Mouse (Mus musculus): ENCODE results near the gene Ajm1. TPM values are rescaled to one million over a fixed set of nuclear protein-coding genes. Genes with fewer than 3 reads are reported as not detected.

Gene Ajm1
- total RNA-seq, 2 experiments from 2014 or later = not detected

DNA sequence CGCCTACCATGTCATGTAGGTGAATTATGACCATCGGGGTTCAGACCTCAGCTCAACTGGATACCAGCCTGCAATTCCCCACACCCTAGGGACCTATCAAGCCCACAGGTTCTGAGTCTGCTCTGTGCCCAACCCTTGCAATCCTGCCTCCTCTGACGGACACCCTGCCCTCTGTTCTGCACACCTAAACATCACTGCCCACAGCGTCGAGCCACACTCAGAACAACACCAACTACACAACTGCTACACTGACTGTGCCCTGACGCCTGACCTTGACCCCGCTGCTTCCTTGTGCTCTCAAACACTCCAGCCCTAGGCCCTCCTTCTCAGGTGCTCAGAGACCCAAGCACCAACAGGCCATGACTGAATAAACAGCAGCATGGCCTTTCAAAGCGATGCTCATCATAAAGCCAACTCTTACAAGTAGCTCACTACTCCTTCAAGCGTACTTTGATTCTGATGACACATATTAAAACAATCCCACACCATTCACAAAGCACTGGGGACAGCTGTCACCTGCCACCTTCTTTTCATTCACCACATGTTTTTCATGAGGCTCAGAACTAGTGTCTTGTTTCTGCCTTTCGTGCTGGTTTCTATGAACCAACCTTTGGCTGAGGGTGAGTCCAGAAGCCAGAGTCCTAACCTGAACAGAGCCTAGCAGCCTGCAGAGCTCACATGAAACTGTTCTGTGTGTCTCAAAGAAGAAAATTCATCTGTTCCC lies 39.8 kb downstream of the Ajm1 start:
- ATAC-seq (replicated peaks; ENCODE audit: low FRiP score, poor library complexity, severe bottlenecking) = no peak

DNA sequence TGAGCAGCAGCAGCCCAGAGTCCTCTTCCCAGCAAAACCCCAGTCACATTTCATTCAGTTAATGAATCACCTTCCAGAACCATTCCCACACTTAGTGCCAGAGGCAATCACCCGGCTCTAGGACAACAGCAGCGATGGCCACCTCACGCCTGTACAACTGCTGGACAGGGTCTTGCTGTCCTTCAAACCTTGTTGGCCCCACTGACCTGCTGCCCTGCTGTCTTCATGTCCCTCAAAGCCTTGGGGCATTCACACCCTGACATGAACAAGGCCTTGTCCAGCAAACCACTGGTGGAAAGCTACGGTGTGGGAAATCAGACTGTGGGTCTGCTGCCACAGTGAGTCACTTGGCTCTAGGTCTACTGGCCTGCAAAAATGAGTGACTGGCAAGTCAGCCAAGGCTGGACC lies 41.0 kb downstream of the Ajm1 start:
- ATAC-seq (replicated peaks; ENCODE audit: low FRiP score, poor library complexity, severe bottlenecking) = no peak

DNA sequence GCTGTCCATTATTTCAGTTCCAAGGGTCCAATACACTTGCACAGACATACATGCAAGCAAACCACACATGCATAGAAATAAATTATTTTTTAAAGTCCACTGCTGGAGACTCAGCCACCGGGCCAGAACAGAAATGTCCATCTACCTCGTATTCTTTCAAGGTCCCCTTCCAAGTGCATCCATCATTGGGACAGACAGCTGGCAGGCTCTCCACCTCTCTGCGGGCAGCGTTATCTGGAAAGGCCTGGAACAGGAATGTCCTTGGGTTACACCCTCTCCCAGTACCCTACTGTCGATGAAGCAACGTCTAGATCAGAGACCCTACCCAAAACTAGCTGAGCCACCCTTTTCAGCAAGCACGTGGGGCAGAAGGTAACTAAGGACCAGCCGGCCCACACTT lies 45.0 kb downstream of the Ajm1 start:
- no peak for ATAC-seq (replicated peaks; ENCODE audit: low FRiP score, poor library complexity, severe bottlenecking)

DNA sequence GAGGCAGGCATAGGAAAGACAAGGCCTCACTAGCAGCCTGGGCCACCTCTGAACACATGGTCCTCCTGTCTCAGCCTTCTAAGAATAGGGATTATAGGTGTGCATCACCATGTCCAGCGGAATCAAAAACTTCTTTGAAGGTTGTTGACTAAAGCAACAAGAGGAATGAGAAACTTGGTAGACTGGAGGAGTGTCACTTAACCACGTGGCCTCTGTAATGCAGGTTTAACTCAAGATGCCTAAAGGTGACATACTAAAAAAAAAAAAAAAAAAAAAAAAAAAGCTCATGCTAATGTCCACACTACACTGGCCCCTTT lies 46.7 kb downstream of the Ajm1 start:
- ATAC-seq (replicated peaks; ENCODE audit: low FRiP score, poor library complexity, severe bottlenecking) = no peak

DNA sequence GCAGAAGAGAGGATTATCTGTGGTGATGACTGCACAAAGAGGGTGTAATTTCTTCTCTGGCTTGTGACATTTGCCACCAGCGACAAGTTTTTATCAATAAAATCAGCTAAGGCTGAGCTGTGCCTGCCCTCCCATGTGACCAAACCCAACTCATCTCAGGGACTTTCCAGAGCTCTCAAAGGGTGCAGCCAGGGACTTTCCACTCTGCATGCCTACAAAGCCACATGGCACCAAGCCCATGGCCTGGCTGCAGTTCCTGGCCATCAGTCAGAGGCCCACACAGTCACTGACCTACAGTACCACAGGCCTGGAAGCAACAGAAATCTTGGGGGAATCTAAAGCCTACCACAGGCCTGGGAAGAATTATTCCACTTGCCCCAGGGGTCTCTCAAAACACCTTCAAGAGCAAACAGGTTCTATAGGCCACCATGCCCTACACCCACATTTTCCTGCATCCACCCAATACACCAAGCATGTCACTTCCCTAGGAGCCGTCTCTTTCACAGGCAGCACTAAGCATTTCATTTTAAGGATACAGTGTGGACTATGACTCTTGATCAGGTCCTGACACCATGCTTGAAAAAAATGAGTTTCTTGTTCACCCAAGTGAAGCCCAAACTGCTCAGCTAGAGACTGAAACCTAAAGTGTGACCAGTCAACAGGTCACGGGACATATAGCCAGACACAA lies 47.2 kb downstream of the Ajm1 start:
- no peak for ATAC-seq (replicated peaks; ENCODE audit: low FRiP score, poor library complexity, severe bottlenecking)

DNA sequence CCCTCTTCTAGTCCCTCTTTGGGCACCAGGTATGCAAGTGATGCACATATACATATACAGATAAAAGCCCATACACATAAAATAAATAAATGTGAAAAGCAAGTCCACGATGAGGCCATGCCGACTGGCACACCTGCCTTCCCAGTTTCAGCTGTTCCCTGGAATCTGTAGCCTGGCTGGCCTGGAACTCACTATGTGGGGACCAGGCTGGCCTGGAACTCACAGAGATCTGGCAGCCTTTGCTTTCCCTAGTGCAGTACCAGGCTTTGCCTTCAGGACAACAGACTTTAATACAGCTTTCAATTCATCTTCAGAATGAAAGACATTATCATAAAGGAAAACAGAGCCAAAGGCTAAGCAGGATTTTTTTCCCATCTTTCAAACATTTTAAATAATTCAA lies 47.9 kb downstream of the Ajm1 start:
- ATAC-seq (replicated peaks; ENCODE audit: low FRiP score, poor library complexity, severe bottlenecking) = no peak

DNA sequence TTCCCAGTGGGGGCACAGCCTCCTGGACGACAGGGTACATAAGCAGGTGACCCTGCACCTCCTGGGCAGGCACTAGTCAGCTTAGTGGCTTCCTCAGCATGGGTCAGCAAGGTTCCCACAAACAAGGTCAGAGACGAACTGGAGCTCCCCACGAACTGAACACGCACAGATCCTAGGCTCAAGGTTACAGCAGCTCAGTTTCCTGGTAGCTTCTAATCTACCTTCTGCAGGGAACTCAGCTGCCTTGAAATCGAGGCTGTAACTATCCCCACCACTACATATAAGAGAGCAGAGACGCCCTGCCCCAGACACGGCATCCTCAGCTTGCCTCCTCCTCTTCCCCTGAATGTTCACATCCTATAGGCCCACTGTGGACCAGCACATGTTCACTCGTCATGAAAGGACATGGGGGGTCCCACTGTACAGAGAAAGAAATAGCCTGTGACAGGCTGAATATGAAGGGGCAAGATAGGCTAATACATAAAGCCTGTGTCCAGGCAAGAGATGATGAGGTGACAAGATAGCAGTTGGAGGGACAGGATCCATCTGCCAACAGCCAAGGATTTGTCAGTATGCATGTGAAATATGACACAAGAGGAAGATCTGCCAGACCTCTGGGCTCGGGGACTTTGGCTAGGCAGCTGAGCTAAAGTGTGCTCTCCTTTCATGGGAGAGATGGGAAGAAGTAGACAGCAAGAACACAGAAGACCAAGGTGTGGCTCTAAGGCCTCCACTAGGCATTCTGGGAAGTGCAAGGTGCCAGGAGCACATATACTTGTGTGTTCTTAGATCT lies 54.9 kb downstream of the Ajm1 start:
- no peak for ATAC-seq (replicated peaks; ENCODE audit: low FRiP score, poor library complexity, severe bottlenecking)

Other genes with a start within 250 kb of the Ajm1 start
Only the 30 nearest of the 34 such genes appear.
- 8.8 and 13.3 TPM in 2 replicates for gene Uap1l1, start 216.1 kb downstream of the Ajm1 start, total RNA-seq (2015; ENCODE audit: low replicate concordance)
- gene Uap1l1, start 216.1 kb downstream of the Ajm1 start, total RNA-seq (2017; ENCODE audit: low replicate concordance) = 0.30 and 2.7 TPM in 2 replicates
- gene Sapcd2, start 209.4 kb downstream of the Ajm1 start, total RNA-seq (2015; ENCODE audit: low replicate concordance) = 5.9 and 10.1 TPM in 2 replicates
- gene Sapcd2, start 209.4 kb downstream of the Ajm1 start, total RNA-seq (2017; ENCODE audit: low replicate concordance) = 7.8 and 9.6 TPM in 2 replicates
- not detected in 2 replicates for gene Entpd2, start 185.9 kb downstream of the Ajm1 start, total RNA-seq (2015; ENCODE audit: low replicate concordance)
- not detected in 2 replicates for gene Entpd2, start 185.9 kb downstream of the Ajm1 start, total RNA-seq (2017; ENCODE audit: low replicate concordance)
- gene Npdc1, start 182.4 kb downstream of the Ajm1 start, total RNA-seq (2015; ENCODE audit: low replicate concordance) = not detected in 2 replicates
- gene Npdc1, start 182.4 kb downstream of the Ajm1 start, total RNA-seq (2017; ENCODE audit: low replicate concordance) = not detected in 2 replicates
- gene Fut7, start 158.5 kb downstream of the Ajm1 start, total RNA-seq (2015; ENCODE audit: low replicate concordance) = 4.3 TPM in 1 of 2 replicates, not detected in the other
- gene Fut7, start 158.5 kb downstream of the Ajm1 start, total RNA-seq (2017; ENCODE audit: low replicate concordance) = 0.77 TPM in 1 of 2 replicates, not detected in the other
- 5.0 and 5.8 TPM in 2 replicates for gene Abca2, start 153.1 kb downstream of the Ajm1 start, total RNA-seq (2015; ENCODE audit: low replicate concordance)
- gene Abca2, start 153.1 kb downstream of the Ajm1 start, total RNA-seq (2017; ENCODE audit: low replicate concordance) = 1.3 and 2.4 TPM in 2 replicates
- gene Clic3, start 124.9 kb downstream of the Ajm1 start, total RNA-seq (2015; ENCODE audit: low replicate concordance) = not detected in 2 replicates
- gene Clic3, start 124.9 kb downstream of the Ajm1 start, total RNA-seq (2017; ENCODE audit: low replicate concordance) = not detected in 2 replicates
- gene Paxx, start 120.7 kb downstream of the Ajm1 start, total RNA-seq (2015; ENCODE audit: low replicate concordance) = 17.6 and 24.5 TPM in 2 replicates
- 5.3 TPM in 1 of 2 replicates, not detected in the other for gene Paxx, start 120.7 kb downstream of the Ajm1 start, total RNA-seq (2017; ENCODE audit: low replicate concordance)
- gene Ptgds, start 111.7 kb downstream of the Ajm1 start, total RNA-seq (2015; ENCODE audit: low replicate concordance) = not detected in 2 replicates
- gene Ptgds, start 111.7 kb downstream of the Ajm1 start, total RNA-seq (2017; ENCODE audit: low replicate concordance) = not detected in 2 replicates
- gene Lcn12, start 87.8 kb downstream of the Ajm1 start, total RNA-seq (2015; ENCODE audit: low replicate concordance) = not detected in 2 replicates
- not detected in 2 replicates for gene Lcn12, start 87.8 kb downstream of the Ajm1 start, total RNA-seq (2017; ENCODE audit: low replicate concordance)
- 10.1 and 13.0 TPM in 2 replicates for gene Fbxw5, start 81.0 kb downstream of the Ajm1 start, total RNA-seq (2015; ENCODE audit: low replicate concordance)
- gene Fbxw5, start 81.0 kb downstream of the Ajm1 start, total RNA-seq (2017; ENCODE audit: low replicate concordance) = 3.6 and 20.9 TPM in 2 replicates
- not detected in 2 replicates for gene C8g, start 80.0 kb downstream of the Ajm1 start, total RNA-seq (2015; ENCODE audit: low replicate concordance)
- gene C8g, start 80.0 kb downstream of the Ajm1 start, total RNA-seq (2017; ENCODE audit: low replicate concordance) = 0.64 TPM in 1 of 2 replicates, not detected in the other
- 6.8 and 10.5 TPM in 2 replicates for gene Traf2, start 34.8 kb downstream of the Ajm1 start, total RNA-seq (2015; ENCODE audit: low replicate concordance)
- gene Traf2, start 34.8 kb downstream of the Ajm1 start, total RNA-seq (2017; ENCODE audit: low replicate concordance) = 5.0 and 17.6 TPM in 2 replicates
- gene Edf1, start 23.9 kb downstream of the Ajm1 start, total RNA-seq (2015; ENCODE audit: low replicate concordance) = 70.3 and 72.1 TPM in 2 replicates
- 58.1 and 65.0 TPM in 2 replicates for gene Edf1, start 23.9 kb downstream of the Ajm1 start, total RNA-seq (2017; ENCODE audit: low replicate concordance)
- 0.72 TPM in 1 of 2 replicates, not detected in the other for gene Mamdc4, start 6.9 kb downstream of the Ajm1 start, total RNA-seq (2015; ENCODE audit: low replicate concordance)
- 2.6 TPM in 1 of 2 replicates, not detected in the other for gene Mamdc4, start 6.9 kb downstream of the Ajm1 start, total RNA-seq (2017; ENCODE audit: low replicate concordance)
- gene Phpt1, start 6.5 kb downstream of the Ajm1 start, total RNA-seq (2015; ENCODE audit: low replicate concordance) = 3.6 TPM in 1 of 2 replicates, not detected in the other
- 1.1 TPM in 1 of 2 replicates, not detected in the other for gene Phpt1, start 6.5 kb downstream of the Ajm1 start, total RNA-seq (2017; ENCODE audit: low replicate concordance)
- gene Rabl6, start 26.8 kb upstream of the Ajm1 start, total RNA-seq (2015; ENCODE audit: low replicate concordance) = 6.5 and 23.1 TPM in 2 replicates
- 9.3 and 20.5 TPM in 2 replicates for gene Rabl6, start 26.8 kb upstream of the Ajm1 start, total RNA-seq (2017; ENCODE audit: low replicate concordance)
- gene Ccdc183, start 35.9 kb upstream of the Ajm1 start, total RNA-seq (2015; ENCODE audit: low replicate concordance) = not detected in 2 replicates
- gene Ccdc183, start 35.9 kb upstream of the Ajm1 start, total RNA-seq (2017; ENCODE audit: low replicate concordance) = not detected in 2 replicates
- gene Tmem141, start 40.2 kb upstream of the Ajm1 start, total RNA-seq (2015; ENCODE audit: low replicate concordance) = 26.3 TPM in 1 of 2 replicates, not detected in the other
- gene Tmem141, start 40.2 kb upstream of the Ajm1 start, total RNA-seq (2017; ENCODE audit: low replicate concordance) = 5.5 TPM in 1 of 2 replicates, not detected in the other
- gene Fcna, start 46.3 kb upstream of the Ajm1 start, total RNA-seq (2015; ENCODE audit: low replicate concordance) = 85.1 and 103 TPM in 2 replicates
- 28.7 and 55.7 TPM in 2 replicates for gene Fcna, start 46.3 kb upstream of the Ajm1 start, total RNA-seq (2017; ENCODE audit: low replicate concordance)
- not detected in 2 replicates for gene Lcn8, start 71.4 kb upstream of the Ajm1 start, total RNA-seq (2015; ENCODE audit: low replicate concordance)
- not detected in 2 replicates for gene Lcn8, start 71.4 kb upstream of the Ajm1 start, total RNA-seq (2017; ENCODE audit: low replicate concordance)
- not detected in 2 replicates for gene Lcn5, start 76.2 kb upstream of the Ajm1 start, total RNA-seq (2015; ENCODE audit: low replicate concordance)
- not detected in 2 replicates for gene Lcn5, start 76.2 kb upstream of the Ajm1 start, total RNA-seq (2017; ENCODE audit: low replicate concordance)
- not detected in 2 replicates for gene Lcn6, start 95.0 kb upstream of the Ajm1 start, total RNA-seq (2015; ENCODE audit: low replicate concordance)
- gene Lcn6, start 95.0 kb upstream of the Ajm1 start, total RNA-seq (2017; ENCODE audit: low replicate concordance) = not detected in 2 replicates
- not detected in 2 replicates for gene Lcn10, start 101.0 kb upstream of the Ajm1 start, total RNA-seq (2015; ENCODE audit: low replicate concordance)
- gene Lcn10, start 101.0 kb upstream of the Ajm1 start, total RNA-seq (2017; ENCODE audit: low replicate concordance) = not detected in 2 replicates
- not detected in 2 replicates for gene Obp2a, start 118.3 kb upstream of the Ajm1 start, total RNA-seq (2015; ENCODE audit: low replicate concordance)
- not detected in 2 replicates for gene Obp2a, start 118.3 kb upstream of the Ajm1 start, total RNA-seq (2017; ENCODE audit: low replicate concordance)
- gene Bmyc, start 125.0 kb upstream of the Ajm1 start, total RNA-seq (2015; ENCODE audit: low replicate concordance) = 2.5 and 3.2 TPM in 2 replicates
- not detected in 2 replicates for gene Bmyc, start 125.0 kb upstream of the Ajm1 start, total RNA-seq (2017; ENCODE audit: low replicate concordance)
- gene Obp2b, start 155.3 kb upstream of the Ajm1 start, total RNA-seq (2015; ENCODE audit: low replicate concordance) = not detected in 2 replicates
- gene Obp2b, start 155.3 kb upstream of the Ajm1 start, total RNA-seq (2017; ENCODE audit: low replicate concordance) = not detected in 2 replicates
- not detected in 2 replicates for gene Lcn3, start 183.8 kb upstream of the Ajm1 start, total RNA-seq (2015; ENCODE audit: low replicate concordance)
- gene Lcn3, start 183.8 kb upstream of the Ajm1 start, total RNA-seq (2017; ENCODE audit: low replicate concordance) = not detected in 2 replicates
- not detected in 2 replicates for gene Lcn11, start 195.3 kb upstream of the Ajm1 start, total RNA-seq (2015; ENCODE audit: low replicate concordance)
- not detected in 2 replicates for gene Lcn11, start 195.3 kb upstream of the Ajm1 start, total RNA-seq (2017; ENCODE audit: low replicate concordance)
- not detected in 2 replicates for gene Gm13539, start 200.5 kb upstream of the Ajm1 start, total RNA-seq (2015; ENCODE audit: low replicate concordance)
- gene Gm13539, start 200.5 kb upstream of the Ajm1 start, total RNA-seq (2017; ENCODE audit: low replicate concordance) = not detected in 2 replicates